Mouse (Mus musculus): ENCODE data around the gene Mast4. TPM values are rescaled to one million over a fixed set of nuclear protein-coding genes. Genes with fewer than 3 reads are reported as not detected.

Gene Mast4
- polyA plus RNA-seq, 1 experiment from 2014 or later = 41.8 TPM

- Histone ChIP-seq H3K27me3 (ENCODE audit: control insufficient read depth, insufficient read depth, low read length) (no peaks in the 10 kb centered on the region; the same call in 1 of the 2 replicates), H3K9ac (replicated peaks; ENCODE audit: low read length) (no peak overlapping the region), H3K4me1 (ENCODE audit: control insufficient read depth, insufficient read depth, low read length) (no peaks in the 10 kb centered on the region), H3K36me3 (ENCODE audit: control insufficient read depth, insufficient read depth, low read length) (no peaks in the 10 kb centered on the region), H3K27ac (replicated peaks; ENCODE audit: low read depth, low read length) (no peak overlapping the region), H3K4me3 (replicated peaks; ENCODE audit: low read depth, low read length) (no peak overlapping the region), H3K4me2 (ENCODE audit: low read length) (no peak overlapping the region), H3K9me3 (ENCODE audit: control insufficient read depth, low read length) (no peaks in the 10 kb centered on the region)
- DNase-seq (no peak), ATAC-seq (ENCODE audit: low FRiP score, low TSS enrichment) (no peak)
- WGBS = 82% methylated on average over 3 of the region's 3 CpGs
Measured at GRCm38 (mm10) chr13:103071783-103072182, 262.5 kb downstream of the Mast4 start.

DNA sequence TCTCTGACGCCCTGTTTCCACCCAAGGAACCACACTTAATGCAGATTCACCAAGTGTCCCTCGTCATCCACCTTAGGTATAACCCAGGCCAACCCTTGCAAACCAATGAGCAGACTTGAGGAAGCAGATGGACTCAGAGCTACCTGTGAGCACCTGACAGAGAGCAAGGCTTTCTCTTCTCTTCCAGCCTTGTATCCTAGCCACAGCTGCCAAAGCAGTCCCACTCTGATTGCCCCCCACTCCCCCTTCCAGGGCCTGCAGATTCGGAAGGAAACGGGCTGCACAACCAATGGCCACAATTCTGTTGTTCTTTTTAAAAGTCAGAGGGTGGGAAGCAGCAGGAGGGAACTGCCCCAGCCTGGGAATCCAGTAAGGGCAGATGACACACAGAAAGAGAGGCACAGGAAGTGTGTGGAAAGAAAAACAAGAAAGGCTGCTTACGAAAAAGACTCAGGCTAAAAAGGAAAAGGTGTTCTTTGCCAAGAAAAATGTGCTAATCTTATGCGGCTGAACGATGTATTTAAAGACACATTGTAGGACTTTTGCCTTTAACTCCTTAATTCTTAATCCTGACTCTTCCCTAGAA lies 266.6 kb downstream of the Mast4 start:
- Histone ChIP-seq H3K27ac (replicated peaks; ENCODE audit: low read depth, low read length) (no peak overlapping the region), H3K9ac (replicated peaks; ENCODE audit: low read length) (no peak overlapping the region), H3K4me3 (replicated peaks; ENCODE audit: low read depth, low read length) (no peak overlapping the region), H3K9me3 (ENCODE audit: control insufficient read depth, low read length) (no peaks in the 10 kb centered on the region), H3K36me3 (ENCODE audit: control insufficient read depth, insufficient read depth, low read length) (no peaks in the 10 kb centered on the region), H3K4me1 (ENCODE audit: control insufficient read depth, insufficient read depth, low read length) (peaks cover 13% of the 10 kb centered on the region), H3K4me2 (ENCODE audit: low read length) (no peak overlapping the region), H3K27me3 (ENCODE audit: control insufficient read depth, insufficient read depth, low read length) (no peaks in the 10 kb centered on the region; the same call in 1 of the 2 replicates)
- DNase-seq = no peak
- no peak for ATAC-seq (ENCODE audit: low FRiP score, low TSS enrichment)
- WGBS = 35% methylated on average over 7 of the region's 7 CpGs

GRCm38 (mm10) chr13:103065437-103065836 lies 268.9 kb downstream of the Mast4 start:
- H3K9me3 ChIP-seq (ENCODE audit: control insufficient read depth, low read length) = no peaks in the 10 kb centered on the region
- H3K9ac ChIP-seq (replicated peaks; ENCODE audit: low read length) = no peak overlapping the region
- no peak overlapping the region for H3K27ac ChIP-seq (replicated peaks; ENCODE audit: low read depth, low read length)
- peaks cover 13% of the 10 kb centered on the region for H3K4me1 ChIP-seq (ENCODE audit: control insufficient read depth, insufficient read depth, low read length)
- no peak overlapping the region for H3K4me2 ChIP-seq (ENCODE audit: low read length)
- 18% methylated on average over 7 of the region's 7 CpGs for WGBS
- no peak overlapping the region for H3K4me3 ChIP-seq (replicated peaks; ENCODE audit: low read depth, low read length)
- H3K27me3 ChIP-seq (ENCODE audit: control insufficient read depth, insufficient read depth, low read length) = no peaks in the 10 kb centered on the region; the same call in 1 of the 2 replicates
- DNase-seq (peak; percentile 31), ATAC-seq (ENCODE audit: low FRiP score, low TSS enrichment) (no peak)
- H3K36me3 ChIP-seq (ENCODE audit: control insufficient read depth, insufficient read depth, low read length) = no peaks in the 10 kb centered on the region

GRCm38 (mm10) chr13:103061680-103062079 lies 272.6 kb downstream of the Mast4 start:
- Histone ChIP-seq H3K4me1 (ENCODE audit: control insufficient read depth, insufficient read depth, low read length) (peaks cover 13% of the 10 kb centered on the region), H3K36me3 (ENCODE audit: control insufficient read depth, insufficient read depth, low read length) (no peaks in the 10 kb centered on the region), H3K9me3 (ENCODE audit: control insufficient read depth, low read length) (no peaks in the 10 kb centered on the region), H3K4me2 (ENCODE audit: low read length) (no peak overlapping the region), H3K4me3 (replicated peaks; ENCODE audit: low read depth, low read length) (no peak overlapping the region), H3K27me3 (ENCODE audit: control insufficient read depth, insufficient read depth, low read length) (no peaks in the 10 kb centered on the region; the same call in 1 of the 2 replicates), H3K27ac (replicated peaks; ENCODE audit: low read depth, low read length) (no peak overlapping the region), H3K9ac (replicated peaks; ENCODE audit: low read length) (no peak overlapping the region)
- DNase-seq (peak; percentile 29), ATAC-seq (ENCODE audit: low FRiP score, low TSS enrichment) (no peak)
- WGBS = 69% methylated on average over 2 of the region's 2 CpGs

- 35% methylated on average over 11 of the region's 11 CpGs for WGBS
Measured at GRCm38 (mm10) chr13:103059995-103060652, 274.2 kb downstream of the Mast4 start.

GRCm38 (mm10) chr13:103056451-103056850 lies 277.8 kb downstream of the Mast4 start:
- 79% methylated on average over 10 of the region's 10 CpGs for WGBS
- Histone ChIP-seq H3K4me2 (ENCODE audit: low read length) (no peak overlapping the region), H3K36me3 (ENCODE audit: control insufficient read depth, insufficient read depth, low read length) (no peaks in the 10 kb centered on the region), H3K9ac (replicated peaks; ENCODE audit: low read length) (no peak overlapping the region), H3K27me3 (ENCODE audit: control insufficient read depth, insufficient read depth, low read length) (no peaks in the 10 kb centered on the region), H3K4me3 (replicated peaks; ENCODE audit: low read depth, low read length) (no peak overlapping the region), H3K4me1 (ENCODE audit: control insufficient read depth, insufficient read depth, low read length) (peaks cover 16% of the 10 kb centered on the region), H3K9me3 (ENCODE audit: control insufficient read depth, low read length) (no peaks in the 10 kb centered on the region), H3K27ac (replicated peaks; ENCODE audit: low read depth, low read length) (no peak overlapping the region)
- DNase-seq = no peak
- no peak for ATAC-seq (ENCODE audit: low FRiP score, low TSS enrichment)

More at GRCm38 (mm10) chr13:103059995-103060652, 274.2 kb downstream of the Mast4 start:
- Histone ChIP-seq H3K4me3 (replicated peaks; ENCODE audit: low read depth, low read length) (no peak overlapping the region), H3K27me3 (ENCODE audit: control insufficient read depth, insufficient read depth, low read length) (no peaks in the 10 kb centered on the region), H3K4me2 (ENCODE audit: low read length) (no peak overlapping the region), H3K9me3 (ENCODE audit: control insufficient read depth, low read length) (no peaks in the 10 kb centered on the region), H3K9ac (replicated peaks; ENCODE audit: low read length) (no peak overlapping the region), H3K4me1 (ENCODE audit: control insufficient read depth, insufficient read depth, low read length) (peaks cover 4% of the 10 kb centered on the region; the same call in 1 of the 2 replicates), H3K27ac (replicated peaks; ENCODE audit: low read depth, low read length) (no peak overlapping the region), H3K36me3 (ENCODE audit: control insufficient read depth, insufficient read depth, low read length) (no peaks in the 10 kb centered on the region)
- DNase-seq (peak; percentile 60), ATAC-seq (ENCODE audit: low FRiP score, low TSS enrichment) (no peak)

DNA sequence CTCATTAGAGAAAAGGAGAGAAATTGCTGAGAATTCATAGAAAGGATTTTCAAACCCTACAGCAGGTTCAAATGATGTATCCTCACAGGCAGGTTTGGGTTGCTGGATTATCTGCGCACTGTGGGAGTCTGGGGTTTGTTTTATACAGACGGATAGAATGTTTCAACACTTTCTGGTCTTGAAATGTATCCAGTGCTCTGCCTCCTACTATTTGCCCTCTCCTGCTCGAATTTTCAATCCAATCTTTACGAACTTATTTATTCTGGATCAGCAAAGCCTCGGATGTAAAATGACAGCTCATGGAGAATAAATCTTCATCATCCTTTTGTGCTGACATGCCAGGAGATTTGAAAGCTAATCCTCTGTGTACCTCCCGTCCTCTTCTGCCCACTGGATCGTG lies 281.6 kb downstream of the Mast4 start:
- Histone ChIP-seq H3K9ac (replicated peaks; ENCODE audit: low read length) (no peak overlapping the region), H3K27ac (replicated peaks; ENCODE audit: low read depth, low read length) (0 out of 2 replicates have a peak overlapping the region, but pooled peaks have one; percentile 37), H3K9me3 (ENCODE audit: control insufficient read depth, low read length) (no peaks in the 10 kb centered on the region), H3K27me3 (ENCODE audit: control insufficient read depth, insufficient read depth, low read length) (no peaks in the 10 kb centered on the region), H3K4me2 (ENCODE audit: low read length) (peak overlapping the region; percentile 9), H3K4me1 (ENCODE audit: control insufficient read depth, insufficient read depth, low read length) (peaks cover 16% of the 10 kb centered on the region), H3K36me3 (ENCODE audit: control insufficient read depth, insufficient read depth, low read length) (no peaks in the 10 kb centered on the region), H3K4me3 (replicated peaks; ENCODE audit: low read depth, low read length) (no peak overlapping the region)
- no peak for ATAC-seq (ENCODE audit: low FRiP score, low TSS enrichment)
- DNase-seq = peak; percentile 61
- 13% methylated on average over 7 of the region's 7 CpGs for WGBS

DNA sequence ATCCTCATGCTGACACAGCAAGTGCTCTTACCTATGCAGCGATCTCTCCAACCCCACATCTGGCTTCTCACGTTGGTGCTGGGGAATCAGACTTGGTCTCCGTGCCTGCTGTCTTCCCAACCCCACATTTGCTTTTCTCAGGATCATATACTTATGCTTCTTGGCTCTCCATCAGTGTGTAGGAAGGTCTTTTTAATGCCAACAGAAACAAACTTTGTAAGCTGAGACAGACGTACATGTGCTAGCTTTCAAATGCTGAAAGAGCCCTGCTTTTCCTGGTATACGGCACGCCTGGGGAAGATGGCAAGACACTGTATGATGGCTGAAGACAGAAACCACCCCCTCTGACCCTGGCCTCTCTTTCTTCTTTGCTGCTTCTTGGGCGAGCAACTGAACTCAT lies 285.3 kb downstream of the Mast4 start:
- peaks cover 16% of the 10 kb centered on the region for H3K4me1 ChIP-seq (ENCODE audit: control insufficient read depth, insufficient read depth, low read length)
- DNase-seq (no peak), ATAC-seq (ENCODE audit: low FRiP score, low TSS enrichment) (no peak)
- H3K27me3 ChIP-seq (ENCODE audit: control insufficient read depth, insufficient read depth, low read length) = no peaks in the 10 kb centered on the region
- H3K9ac ChIP-seq (replicated peaks; ENCODE audit: low read length) = no peak overlapping the region
- H3K36me3 ChIP-seq (ENCODE audit: control insufficient read depth, insufficient read depth, low read length) = no peaks in the 10 kb centered on the region
- no peak overlapping the region for H3K4me2 ChIP-seq (ENCODE audit: low read length)
- H3K9me3 ChIP-seq (ENCODE audit: control insufficient read depth, low read length) = no peaks in the 10 kb centered on the region
- WGBS = 94% methylated on average over 7 of the region's 7 CpGs
- no peak overlapping the region for H3K4me3 ChIP-seq (replicated peaks; ENCODE audit: low read depth, low read length)
- no peak overlapping the region for H3K27ac ChIP-seq (replicated peaks; ENCODE audit: low read depth, low read length)

- 95% methylated on average over 9 of the region's 9 CpGs for WGBS
- Histone ChIP-seq H3K27me3 (ENCODE audit: control insufficient read depth, insufficient read depth, low read length) (no peaks in the 10 kb centered on the region), H3K4me2 (ENCODE audit: low read length) (no peak overlapping the region), H3K36me3 (ENCODE audit: control insufficient read depth, insufficient read depth, low read length) (no peaks in the 10 kb centered on the region), H3K4me3 (replicated peaks; ENCODE audit: low read depth, low read length) (no peak overlapping the region), H3K27ac (replicated peaks; ENCODE audit: low read depth, low read length) (no peak overlapping the region), H3K9me3 (ENCODE audit: control insufficient read depth, low read length) (no peaks in the 10 kb centered on the region), H3K9ac (replicated peaks; ENCODE audit: low read length) (no peak overlapping the region), H3K4me1 (ENCODE audit: control insufficient read depth, insufficient read depth, low read length) (no peaks in the 10 kb centered on the region)
- no peak for ATAC-seq (ENCODE audit: low FRiP score, low TSS enrichment)
- DNase-seq = no peak
Measured at GRCm38 (mm10) chr13:103043692-103044091, 290.6 kb downstream of the Mast4 start.

Measured in midbrain, embryonic 14.5 days (tissue).